Mouse (Mus musculus) MEL-GATA-1-ER (cell line): ENCODE data around the gene Stmnd1.
"Not testable (repeated sequence)": the region's sequence is repeated elsewhere in the genome, so short reads cannot be mapped to it uniquely, and the experiment has no call there.

ENCODE experiments used
- DNase-seq: peaks from one replicate; pipeline ENCODE4 v3.0.0-alpha.2; 2012; ENCODE audit warnings: low read depth; ENCODE audit errors: extremely low read depth

The Stmnd1 gene

DNA sequence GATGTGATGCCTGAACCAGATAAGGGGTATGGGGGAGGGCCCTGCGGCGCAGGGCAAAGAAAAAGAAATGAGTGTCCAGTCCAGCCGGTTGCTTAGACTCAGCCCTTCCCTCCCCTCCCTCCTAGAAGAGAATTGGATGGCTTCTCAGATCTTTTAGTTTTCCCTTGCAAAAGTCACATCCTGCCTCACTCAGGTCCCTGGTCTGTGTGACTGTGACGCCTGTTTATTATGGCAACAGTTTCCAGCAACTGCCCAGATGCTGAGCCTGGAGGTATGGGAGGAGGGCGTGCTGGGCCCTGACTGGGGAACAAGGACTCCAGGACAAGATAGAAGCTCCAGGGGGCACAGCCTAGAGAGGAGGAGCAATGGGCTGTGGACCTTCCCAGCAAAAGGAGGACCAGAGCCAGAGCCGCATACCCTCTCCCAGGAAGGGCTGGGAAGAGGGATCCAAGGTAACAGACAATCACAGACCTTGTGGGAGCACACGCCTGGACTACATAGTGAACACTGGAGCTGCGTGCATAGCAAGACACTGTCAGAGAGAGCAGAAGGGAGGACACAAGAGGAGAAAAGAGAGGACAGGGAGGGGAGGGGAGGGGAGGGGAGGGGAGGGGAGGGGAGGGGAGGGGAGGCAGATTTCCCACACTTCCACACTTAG, at the start of gene Stmnd1:
Gene Stmnd1, plus strand, starts transcription at position 269 of the 658 bp plus-strand sequence.
- no peak for DNase-seq

DNA sequence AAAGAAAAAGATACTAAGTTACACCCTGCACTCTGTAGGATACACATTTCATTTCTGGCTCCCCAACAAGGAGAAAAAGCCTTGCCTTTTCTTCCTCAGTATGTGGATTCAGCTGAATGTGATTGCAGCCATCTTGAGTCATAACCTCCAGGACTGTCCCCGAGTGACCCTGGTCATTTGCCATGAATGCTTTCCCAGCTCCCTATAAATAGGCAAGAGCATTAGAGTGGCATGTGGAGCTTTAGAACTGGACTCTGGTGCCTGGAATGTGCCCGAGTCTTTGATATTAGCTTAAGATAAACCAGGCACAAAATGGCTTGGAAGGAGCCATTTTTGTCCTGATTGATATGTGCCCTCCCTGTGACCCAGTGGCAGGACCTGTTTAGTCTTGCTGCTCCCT, 46.6 kb upstream of the Stmnd1 start:
- DNase-seq: no peak

DNA sequence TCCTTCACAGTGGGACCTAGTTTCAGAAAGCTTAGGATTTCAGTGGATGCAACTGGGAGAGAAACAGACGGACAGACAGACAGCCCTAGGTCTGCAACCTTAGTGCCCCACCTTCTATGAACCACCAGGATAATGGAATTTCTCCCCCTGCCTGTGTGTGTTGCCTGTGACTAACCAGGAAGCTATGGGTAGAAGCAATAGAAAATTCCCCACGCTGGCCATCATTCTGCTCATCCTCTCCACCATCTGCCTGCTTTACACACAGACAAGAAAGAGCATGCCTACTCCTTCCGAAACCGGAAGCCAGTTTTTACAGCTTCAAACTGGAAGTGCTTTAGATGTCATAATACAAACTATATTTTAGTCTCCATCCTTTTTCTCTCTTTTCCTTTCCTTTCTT, 46.0 kb upstream of the Stmnd1 start:
- DNase-seq: no peak

DNA sequence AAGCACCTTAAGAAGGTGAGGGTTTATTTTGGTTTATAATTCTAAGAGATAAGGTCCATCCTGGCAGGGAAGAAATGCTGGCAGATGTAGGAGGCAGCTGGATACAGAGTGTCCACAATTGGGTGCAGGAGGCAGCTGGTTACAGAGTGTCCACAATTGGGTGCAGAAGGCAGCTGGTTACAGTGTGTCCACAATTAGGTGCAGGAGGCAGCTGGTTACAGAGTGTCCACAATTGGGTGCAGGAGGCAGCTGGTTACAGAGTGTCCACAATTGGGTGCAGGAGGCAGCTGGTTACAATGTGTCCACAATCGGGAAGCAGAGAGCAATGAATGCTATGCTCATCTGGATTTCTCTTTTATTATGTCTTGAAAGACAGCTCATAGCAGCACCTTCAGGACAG, 44.8 kb upstream of the Stmnd1 start:
- DNase-seq: not testable (repeated sequence)

DNA sequence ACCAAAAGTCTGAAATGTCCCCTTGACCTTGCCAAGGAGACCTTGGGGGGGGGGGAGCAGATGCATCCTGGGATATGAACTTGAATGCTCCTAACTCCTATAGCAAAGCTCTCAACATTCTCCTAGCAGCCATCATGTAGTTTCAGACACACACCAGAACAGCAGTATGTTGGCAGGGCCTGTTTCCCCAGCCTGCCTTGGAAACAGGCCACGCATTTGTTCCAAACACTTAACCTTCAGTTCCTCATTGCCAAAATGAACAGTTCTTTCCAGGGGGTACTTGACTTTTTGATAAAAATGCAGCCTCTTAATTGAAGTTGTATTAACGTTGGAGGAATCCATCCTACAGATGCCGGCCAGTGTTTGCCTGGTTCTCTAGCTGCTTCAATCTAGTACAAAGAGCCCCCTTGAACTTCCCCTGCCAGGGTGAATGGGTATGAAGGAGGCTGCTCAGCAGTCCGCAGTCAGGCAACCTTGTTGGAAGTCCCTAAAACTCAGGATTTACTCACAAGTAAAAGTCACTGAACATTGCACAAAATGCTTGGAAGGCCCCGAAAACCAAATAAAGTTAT, 41.9 kb upstream of the Stmnd1 start:
- no peak for DNase-seq

DNA sequence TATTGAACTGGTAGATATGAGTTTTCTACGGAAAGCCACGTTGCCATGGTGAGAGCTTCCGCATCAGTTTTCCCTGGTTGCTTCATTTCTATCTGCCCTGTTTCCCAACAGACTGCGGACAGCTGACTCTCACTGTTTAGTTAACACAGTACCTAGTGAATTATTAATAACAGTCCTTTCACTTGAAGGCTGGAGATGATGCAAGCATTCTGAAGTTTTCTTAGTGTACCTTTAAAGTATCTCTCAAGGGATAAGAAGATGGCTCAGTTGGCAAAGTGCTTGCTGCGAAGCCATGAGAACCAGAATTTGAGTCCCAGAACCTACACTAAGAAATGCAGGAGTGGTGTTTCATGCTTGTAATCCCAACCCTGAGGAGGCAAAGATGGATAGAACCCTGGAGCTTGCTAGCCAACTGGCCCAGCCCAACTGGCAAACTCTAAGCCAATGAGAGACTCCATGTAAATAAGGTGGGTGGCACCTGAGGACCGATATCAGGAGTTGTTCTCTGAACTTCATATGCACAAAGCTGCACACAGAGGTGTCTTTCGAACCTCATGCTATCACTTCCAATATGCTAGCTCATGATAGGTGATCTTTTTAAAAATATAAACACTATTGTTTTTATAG, 35.7 kb upstream of the Stmnd1 start:
- peak; percentile 10 for DNase-seq

DNA sequence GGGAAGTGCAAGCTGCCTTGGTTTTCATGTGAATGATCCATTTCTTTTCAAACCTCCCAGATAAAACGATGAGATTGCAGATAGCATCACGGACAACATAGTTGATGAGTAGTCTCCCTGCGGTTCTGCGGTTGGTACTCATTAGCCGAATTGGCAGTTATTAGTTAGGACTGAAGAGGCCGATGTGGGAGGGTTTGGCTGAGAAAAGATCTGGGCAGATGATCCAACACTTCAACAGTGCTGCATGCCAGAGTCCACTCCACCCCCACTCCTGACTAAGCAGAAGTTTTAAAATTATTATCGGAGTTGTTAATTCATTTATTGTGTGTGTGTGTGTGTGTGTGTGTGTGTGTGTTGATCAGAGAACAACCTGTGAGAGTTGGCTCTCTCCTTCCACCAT, 34.7 kb upstream of the Stmnd1 start:
- no peak for DNase-seq

DNA sequence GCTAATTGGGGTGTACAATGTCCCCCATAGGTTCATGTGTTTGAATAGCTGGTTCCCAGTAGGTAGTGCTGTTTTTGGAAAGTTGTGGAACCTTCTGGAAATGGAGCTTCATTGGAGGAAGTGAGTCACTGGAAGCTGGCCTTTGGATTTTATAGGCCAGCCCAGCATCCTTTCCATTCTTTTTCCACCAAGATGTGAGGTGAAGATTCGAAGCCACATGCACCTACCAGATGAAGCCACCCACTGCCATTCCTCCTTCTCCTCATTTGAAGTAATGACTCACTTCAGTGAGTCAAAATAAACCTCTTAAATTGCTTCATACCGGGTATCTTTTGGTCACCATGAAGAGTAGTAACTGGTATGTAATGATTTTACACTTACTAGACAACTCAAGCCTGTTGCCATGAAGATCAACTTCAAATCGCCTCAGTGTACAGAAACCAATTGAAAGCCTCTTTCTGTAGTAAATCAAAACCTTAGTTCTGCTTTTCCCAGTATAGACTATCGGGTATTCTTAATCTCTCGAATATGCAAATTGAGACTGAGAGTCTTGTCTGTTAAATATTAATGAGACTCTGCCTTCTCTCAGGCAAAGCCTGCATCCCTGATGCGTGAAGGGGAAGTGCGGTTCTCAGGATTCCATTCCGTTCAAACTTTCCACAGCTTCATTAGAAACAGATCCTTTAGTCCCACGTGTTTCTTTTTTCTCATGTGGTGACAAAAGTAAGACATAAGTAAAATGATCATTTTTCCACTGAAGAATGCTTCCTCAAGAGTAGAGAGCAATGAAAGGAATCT, 31.9 kb upstream of the Stmnd1 start:
- no peak for DNase-seq

DNA sequence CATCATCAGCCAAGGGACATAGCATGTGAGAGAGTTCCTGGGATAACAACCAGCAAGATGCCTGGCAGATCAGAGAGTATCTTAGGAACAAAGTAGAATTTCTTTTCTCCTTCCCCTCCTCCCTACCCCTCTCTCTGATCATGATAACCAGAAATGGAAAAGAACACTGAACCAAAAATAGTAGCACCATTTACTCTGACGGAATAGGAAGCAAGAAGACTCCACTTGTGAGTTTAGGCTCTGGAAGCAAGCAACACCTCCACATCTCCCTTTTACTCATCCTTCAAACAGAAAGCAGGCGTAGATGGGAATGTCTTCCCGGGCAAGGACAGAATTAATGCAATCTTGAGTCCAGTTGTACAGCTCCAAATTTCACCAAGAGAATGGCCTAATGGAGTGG, 19.8 kb upstream of the Stmnd1 start:
- DNase-seq: no peak

DNA sequence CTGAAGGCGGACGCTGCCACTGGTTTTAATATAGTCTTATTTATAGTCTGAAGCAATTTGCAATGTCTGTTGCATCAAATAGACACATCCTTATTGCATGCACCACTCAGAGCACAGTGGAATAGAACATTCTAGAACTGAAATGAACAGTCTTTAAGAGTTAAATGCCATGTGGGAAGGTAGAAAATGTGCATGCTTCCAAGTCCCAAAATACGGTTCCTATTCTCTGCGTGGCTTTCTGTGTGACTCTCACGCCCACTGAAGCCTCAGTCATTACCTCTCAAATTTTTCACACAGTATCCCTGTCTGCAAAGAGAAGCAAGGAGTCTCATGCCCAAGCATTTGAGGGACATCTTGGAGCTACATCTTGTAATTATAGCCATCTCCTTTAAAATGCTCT, 19.4 kb upstream of the Stmnd1 start:
- no peak for DNase-seq

DNA sequence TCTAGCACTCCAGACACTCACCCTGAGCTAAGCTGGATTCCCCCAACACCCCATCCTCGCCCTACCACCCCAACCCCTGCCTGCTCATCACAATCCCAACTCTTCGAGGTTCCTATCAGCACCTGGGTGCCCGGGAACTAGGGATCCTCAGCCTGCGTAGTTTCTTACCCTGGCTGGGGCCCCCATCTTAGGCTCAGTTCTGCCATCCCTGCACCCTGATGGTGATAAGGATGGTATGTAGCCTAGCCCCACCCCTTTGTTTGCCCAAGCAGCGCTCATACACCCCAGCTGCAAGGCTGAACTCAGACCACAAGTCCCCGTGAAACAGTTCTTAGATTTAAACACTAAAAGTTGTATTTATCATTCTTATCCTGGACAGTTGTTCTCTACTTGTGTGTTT, 17.9 kb upstream of the Stmnd1 start:
- DNase-seq: no peak

DNA sequence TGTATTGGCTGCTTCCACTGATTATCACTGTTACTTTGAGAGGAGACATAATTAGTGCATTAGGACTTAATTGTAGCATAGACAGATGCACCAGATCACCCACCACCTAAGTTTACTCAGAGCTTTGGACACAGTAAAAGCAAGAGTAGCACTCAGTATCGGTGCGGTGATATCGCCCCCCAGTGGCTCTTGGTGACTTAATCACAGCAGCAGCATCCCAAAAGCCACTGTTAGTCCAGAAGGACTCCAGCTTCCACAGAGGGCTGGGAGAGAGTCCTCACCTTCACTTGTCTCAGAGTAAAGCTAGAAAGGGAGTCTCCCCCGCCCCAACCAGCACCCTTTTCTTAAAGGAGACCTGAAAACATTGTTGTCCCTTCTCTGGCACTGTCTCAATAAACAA, 15.7 kb upstream of the Stmnd1 start:
- DNase-seq: peak; percentile 17

DNA sequence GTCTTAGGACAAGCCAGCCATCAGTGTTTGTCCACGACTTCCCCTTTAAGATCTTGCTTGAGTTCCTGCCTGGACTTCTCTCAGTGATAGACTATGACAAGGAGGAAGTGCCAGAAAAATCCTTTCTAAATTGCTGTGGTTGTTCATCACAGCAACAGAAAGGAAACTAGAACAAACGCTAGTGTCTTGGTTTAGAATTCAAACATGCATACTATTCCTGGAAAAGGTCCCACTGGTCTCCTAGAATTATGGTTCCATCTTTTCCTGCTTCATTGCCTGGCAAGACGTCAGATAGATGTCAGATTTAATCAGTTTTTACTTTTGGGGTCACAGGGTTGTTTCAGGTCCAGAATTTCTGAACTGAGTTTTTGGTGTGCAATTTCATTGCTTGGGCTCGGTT, 14.0 kb upstream of the Stmnd1 start:
- DNase-seq: peak; percentile 19

DNA sequence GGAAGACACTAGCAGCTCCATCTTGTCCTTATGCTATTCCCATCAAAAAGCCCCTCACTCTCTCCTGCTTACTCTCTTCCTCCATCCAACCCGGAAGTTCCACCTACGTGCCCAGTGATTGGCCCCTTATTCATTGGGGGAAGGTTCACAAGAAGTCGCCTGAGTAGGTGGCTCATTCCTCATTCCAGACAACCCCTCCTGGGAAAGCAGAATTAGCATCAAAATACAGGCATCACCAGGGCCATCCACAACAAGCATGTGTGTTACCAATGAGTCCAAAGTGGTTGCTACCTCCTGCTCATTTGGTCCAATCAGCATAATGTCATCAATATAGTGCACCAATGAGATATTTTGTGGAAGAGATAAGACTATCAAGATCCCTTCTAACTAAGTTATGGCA, 12.3 kb upstream of the Stmnd1 start:
- no peak for DNase-seq

DNA sequence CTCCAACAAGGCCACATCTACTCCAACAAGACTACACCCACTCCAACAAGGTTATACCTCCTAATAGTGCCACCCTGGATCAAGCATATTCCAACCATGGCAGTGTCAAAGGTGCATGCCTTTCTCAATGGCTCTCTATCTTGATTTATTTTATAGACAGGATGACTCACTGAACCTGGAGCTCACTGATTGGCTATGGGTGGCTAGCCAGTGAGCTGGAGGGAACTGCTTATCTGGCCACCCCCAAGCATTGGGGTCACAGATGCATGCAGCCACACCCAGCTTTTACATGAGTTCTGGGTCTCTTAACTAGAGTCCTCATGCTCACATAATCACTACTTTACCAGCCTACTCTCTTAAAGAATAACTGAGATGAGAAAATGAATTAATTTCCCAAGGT, 5.7 kb upstream of the Stmnd1 start:
- peak; percentile 30 for DNase-seq

DNA sequence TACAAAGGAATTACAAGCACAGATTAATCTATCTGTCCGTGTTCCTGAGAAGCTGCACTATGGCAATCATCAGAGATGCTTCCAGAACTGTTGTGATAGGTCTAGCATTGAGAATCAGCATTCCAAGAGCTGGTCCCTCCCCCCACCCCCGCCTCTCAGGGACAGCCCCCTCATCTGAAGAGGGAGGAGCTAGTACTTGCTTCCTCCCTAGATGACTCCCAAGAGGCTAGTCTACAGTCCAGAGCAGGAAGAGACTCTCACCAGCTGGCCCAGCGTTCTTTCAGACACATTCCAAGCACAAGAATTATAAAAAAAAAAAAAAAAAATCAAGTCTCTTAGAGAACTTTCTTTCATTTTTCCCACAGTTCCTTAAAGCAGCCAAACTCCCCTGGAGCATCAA, 5.2 kb upstream of the Stmnd1 start:
- DNase-seq: no peak

DNA sequence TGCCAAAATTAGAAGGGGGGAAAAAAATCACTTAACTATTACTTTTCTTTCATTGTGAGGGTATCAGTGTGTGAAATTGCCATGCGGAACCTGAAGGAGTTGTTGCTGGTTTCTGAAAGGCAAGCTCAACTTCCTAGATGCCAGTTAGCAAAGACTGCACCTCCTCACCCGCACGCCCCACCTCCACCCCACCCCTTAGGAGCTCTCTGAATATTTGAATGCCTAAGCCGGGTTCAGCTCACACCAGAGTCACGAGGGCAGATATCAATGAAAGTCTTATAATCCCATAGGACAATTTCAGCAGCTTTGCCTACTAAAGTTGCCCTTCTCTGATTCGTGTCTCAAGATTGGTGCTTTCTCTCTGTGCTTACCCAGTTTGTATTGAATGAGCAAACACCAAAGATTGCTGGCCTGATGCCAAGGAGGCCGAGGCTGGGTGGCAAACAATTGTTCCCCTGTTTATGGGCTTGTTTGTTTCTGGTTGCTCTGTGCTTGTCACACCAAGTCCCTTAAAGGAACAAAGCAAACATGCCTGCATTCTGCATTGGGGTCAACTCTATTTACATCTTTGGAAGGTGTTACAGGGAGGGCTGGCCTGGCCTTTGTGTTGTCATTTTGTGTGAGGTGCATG, 4.6 kb upstream of the Stmnd1 start:
- no peak for DNase-seq

DNA sequence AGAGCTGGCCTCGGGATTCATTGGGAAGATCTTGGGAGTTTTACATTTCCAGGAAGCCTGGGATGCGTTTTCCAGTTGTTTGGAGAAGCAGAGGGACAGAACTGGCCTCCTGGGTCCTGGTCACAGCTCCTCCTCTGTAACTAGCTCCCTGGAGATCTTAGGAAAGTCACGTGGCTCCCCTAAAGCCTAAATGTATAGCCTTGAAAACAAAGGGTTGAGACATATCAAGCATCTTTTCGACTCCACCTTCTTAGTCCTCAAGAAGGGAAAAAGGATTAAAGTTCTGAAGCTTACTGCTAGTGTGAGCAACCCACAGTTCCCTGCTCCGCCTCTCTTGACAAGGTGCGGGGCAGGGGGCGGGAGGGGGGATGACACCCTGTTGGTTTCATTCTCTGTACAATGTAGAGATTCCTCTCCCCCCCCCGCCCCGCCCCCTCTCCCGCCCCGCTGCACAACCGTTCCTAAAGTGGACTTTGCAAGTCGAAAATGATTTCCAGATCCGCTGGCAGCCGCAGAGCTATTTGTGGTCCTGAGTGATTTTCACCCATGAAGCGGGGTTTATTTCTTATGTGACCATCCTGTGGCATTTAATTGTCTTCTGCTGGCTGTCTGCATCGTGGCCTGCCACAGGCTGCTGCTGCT, 589 bp upstream of the Stmnd1 start:
- no peak for DNase-seq

DNA sequence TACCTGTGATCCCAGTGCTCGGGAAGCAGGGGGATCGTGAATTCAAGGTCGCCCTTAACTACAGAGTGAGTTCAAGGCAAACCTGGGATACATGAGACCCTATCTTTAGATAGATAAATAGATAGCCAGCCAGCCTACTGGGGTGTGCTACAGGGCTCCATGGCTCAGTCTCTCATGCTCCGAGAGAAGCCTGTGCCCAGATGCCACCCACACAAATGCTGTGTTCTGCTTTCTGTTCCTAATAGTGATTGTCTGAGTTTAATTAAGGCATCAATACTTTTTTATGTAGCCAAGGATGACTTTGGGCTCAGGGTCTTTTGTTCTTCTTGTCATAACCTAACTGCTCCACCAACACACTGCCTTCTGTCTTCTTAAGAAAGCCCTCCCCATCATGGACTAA, 2.2 kb downstream of the Stmnd1 start:
- DNase-seq: no peak

DNA sequence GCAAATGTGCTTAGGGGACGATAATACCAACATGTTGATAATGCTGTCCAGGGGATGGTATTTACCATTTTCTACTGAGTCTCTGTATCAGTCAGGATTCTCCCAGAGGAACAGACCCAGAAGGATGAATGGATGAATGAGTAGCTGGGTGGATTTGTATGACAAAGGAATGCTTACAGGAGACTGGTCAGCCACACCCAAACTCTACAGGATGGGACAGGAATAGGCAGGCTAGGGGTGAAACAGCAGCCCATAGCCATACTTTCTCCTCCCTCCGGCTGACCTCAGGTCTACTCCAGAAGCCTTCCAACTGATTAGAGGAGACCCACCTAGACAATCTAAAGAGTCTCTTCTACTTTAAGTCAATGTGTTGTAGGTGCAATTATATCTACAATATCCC, 9.0 kb downstream of the Stmnd1 start:
- no peak for DNase-seq

DNA sequence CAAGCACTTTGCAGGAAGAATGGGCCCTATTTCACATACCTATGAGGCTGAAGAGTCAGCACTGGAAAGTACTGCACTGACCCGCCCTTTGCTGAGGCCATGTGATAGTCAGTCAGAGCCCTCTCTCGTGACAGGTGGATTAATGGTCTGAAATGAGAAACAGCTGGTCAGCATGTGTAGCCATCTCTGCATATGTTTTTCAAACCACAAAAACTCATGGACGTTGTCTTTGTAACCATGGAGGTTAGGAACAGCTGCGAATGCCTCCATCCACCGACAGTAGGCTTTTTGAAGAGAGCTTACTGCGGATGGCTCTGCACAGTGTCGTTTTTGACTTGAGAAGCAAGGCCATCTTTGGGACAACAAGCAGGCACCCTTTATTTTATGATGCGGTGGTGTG, 14.3 kb downstream of the Stmnd1 start:
- DNase-seq: no peak
